Mouse (Mus musculus) gastrocnemius, postnatal 36 days (tissue): ENCODE measurements around the gene Tmem108. TPM values are rescaled to one million over a fixed set of nuclear protein-coding genes. Genes with fewer than 3 reads are reported as not detected.

Experiments used
- DNase-seq, 2 experiments: peaks; one replicate each; pipeline ENCODE4 v3.0.0; 2022
- intact Hi-C: fragments of 180-260 bp; cut with DNase I; formaldehyde crosslinking; loops from one replicate; pipeline ENCODE4 v1.15.1; 2025
- total RNA-seq, 2 experiments: library from RNA; stranded (reverse); gene quantifications; 2 replicates each; pipeline ENCODE4 v1.2.3; 2021

Tmem108 gene
- total RNA-seq, 2 experiments from 2014 or later: not detected

DNA sequence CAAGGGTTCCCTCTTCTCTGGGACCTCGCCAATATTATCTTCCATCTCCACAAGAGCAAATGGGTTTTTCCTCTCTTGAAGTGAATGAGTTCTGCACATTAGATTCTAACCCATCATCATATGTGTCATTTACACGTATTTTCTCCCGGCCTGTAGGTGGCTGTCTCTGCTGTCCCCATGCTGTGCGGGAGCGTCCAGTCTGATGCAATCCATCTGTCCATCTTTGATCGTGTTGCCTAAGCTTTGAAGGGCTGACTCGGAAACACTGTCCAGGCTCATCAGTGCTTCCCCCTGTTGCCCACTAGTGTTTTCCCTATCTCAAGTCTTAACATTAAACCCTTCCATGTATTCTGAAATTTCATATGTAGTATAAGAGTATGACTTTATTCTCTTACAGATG is 36.1 kb downstream of the Tmem108 start:
- intact Hi-C loops: no loop called here

GRCm38 (mm10) chr9:103721486-103721885 is 40.2 kb downstream of the Tmem108 start:
- no peak for DNase-seq
- intact Hi-C loops: no loop called here

More for the DNA sequence above, 36.1 kb downstream of the Tmem108 start:
- DNase-seq: no peak

GRCm38 (mm10) chr9:103721081-103721480 is 40.6 kb downstream of the Tmem108 start:
- intact Hi-C loops: no loop called here
- no peak for DNase-seq

GRCm38 (mm10) chr9:103720021-103720420 is 41.6 kb downstream of the Tmem108 start:
- intact Hi-C loops: no loop called here
- DNase-seq: no peak

- DNase-seq: no peak
- intact Hi-C loops: no loop called here
These were observed 45.6 kb downstream of the Tmem108 start for GRCm38 (mm10) chr9:103716002-103716401.

DNA sequence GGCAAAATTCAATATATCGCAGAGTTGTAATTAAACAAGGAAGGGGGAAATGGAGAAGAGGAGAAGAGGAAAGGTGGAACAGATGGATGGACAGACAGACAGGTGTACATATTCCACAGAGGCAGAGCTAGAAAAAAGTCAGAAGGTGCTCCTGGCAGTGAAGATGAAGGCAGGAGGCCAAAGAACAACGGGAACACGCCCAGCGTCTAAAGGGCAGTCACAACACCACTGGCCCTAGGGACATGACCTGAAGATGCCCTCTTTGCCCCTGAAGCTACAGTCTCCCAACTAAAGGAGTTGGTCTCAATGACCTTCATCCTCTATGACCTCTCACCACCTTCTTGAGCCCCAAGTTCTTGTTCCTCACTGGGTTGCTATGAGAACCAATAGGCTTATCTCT is 46.3 kb downstream of the Tmem108 start:
- DNase-seq: no peak
- intact Hi-C loops: no loop called here

DNA sequence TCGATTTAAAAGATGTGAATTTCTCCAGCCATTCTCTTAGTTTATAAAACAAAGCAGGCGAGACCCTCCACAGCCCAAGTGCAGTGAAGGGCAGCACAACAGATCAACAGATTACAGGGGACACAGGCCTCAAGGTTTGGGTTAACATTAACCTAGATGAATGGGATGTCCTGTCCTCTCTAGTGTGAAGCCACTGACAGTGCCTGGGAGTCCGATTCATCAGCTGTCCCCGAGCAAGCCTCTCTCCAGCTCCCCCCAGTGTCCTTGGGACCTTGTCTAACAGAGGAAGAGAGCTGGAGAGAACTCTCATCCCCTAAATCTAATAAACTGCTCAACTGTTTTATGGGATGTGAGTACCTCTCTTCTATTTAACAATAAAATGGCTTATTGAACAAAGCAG is 48.4 kb downstream of the Tmem108 start:
- DNase-seq: no peak
- intact Hi-C loops: no loop called here

GRCm38 (mm10) chr9:103712711-103713110 is 48.9 kb downstream of the Tmem108 start:
- DNase-seq: no peak
- intact Hi-C loops: no loop called here

DNA sequence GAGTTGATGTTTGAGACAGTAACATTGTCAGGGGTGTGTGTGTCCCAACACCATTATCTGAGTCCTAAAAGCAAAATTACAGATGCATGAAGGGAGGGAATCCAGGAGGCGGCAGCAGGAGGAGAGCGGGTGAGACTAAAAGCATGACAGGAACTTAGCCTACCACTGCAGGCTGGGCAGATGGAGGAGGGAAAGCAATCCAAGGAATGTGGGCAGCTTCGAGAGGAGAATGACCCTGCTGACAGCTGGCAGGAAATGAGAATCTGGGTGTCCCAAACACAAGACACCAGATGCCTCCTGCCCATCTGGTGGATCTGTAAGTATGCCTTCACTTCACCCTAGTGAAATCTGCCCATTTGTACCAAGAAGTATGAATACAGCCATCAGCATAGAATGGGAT is 51.9 kb downstream of the Tmem108 start:
- DNase-seq: no peak
- intact Hi-C loops: no loop called here

DNA sequence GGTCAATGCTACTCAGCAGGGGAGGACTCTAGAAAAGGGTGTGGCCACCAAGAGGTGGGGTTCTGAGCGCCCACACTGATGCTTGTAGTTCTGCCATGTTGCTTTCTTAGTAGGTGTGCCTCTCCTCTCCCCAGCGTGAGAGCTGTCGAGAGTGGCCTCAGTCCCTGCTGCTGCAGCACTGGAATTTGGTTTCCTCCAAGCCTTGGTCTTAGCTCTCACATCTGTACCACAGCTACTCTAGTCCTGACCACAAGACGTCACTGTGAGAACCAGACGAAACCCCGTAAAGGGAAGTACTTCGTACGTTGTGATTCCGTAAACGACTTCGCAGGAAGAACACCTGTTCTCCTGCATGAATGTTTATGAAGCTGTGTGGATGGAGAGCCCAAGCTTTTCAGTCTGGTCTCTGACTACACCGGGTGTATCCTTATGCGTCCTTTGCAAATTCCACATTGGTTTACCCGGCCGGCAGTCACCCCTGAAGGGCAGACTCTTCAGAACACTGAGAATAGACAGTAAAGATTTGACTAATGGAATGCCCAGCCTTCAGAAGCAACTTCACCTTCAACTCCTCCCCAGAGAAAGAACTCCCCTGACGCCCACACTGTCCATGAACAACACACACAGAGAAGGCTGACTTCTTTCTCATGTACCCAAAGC is 53.0 kb downstream of the Tmem108 start:
- intact Hi-C loops: no loop called here
- DNase-seq: no peak

DNA sequence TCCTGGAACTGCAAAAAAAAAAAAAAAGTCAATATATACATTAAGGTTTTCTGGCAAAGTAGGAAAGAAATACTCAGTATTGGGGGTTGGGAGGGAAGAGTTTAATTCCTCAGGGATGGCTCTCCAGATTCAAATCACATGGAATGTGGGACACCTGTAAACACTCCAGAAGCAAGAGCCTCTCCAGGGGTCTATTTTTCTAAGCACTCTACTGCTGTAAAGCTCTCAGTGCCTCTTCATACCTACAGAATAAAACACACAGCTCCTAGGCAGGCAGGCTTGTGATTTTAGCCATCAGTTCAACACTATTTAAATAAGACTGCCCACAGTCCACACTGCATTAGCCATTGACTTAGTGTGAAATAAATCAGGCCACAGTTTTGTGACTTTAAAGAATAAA is 53.8 kb downstream of the Tmem108 start:
- intact Hi-C loops: no loop called here
- no peak for DNase-seq

GRCm38 (mm10) chr9:103707000-103707790 is 54.4 kb downstream of the Tmem108 start:
- intact Hi-C loops: no loop called here
- no peak for DNase-seq

- no peak for DNase-seq
- intact Hi-C loops: no loop called here
These were observed 55.9 kb downstream of the Tmem108 start for GRCm38 (mm10) chr9:103705717-103706116.

DNA sequence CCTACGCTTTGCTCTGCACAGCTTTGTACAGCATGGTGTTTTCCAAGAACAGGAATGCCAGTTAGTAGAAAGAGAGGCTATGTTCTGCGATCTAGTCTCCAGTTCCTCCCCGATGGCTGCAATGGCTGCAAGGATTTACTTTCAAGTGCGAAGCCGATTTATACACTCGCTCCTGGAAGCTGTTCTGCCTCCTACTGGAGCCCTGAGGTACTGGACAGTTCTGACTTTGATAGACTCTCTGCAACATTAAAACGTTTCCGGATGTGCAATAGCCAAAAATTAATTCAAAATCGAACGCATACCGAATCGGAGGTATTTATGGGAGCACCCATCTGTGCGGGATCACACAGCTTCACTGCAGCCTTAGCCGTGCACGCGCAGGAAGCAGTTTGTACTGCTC is 58.6 kb downstream of the Tmem108 start:
- intact Hi-C loops: no loop called here
- DNase-seq: no peak

DNA sequence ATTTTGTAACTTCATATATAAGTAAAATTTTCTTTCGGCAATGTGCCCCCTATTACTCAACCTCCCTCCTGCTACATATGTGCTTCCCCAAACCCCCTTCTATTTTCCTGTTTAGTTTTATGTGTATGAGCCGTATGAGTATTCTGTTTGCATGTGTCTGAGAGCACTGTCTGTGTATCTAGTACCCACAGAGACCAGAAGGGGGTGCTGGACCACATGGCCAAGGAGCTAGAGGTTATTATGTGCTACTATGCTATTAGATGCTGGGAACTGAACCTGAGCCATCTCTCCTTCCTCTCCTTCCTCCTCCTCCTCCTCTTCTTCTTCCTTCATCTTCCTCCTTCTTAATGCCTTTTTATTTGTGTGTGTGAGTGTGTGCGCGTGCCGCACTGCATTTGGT is 59.2 kb downstream of the Tmem108 start:
- DNase-seq: no peak
- intact Hi-C loops: no loop called here

- intact Hi-C loops: no loop called here
- no peak for DNase-seq
These were observed 60.2 kb downstream of the Tmem108 start for GRCm38 (mm10) chr9:103701448-103701847.

DNA sequence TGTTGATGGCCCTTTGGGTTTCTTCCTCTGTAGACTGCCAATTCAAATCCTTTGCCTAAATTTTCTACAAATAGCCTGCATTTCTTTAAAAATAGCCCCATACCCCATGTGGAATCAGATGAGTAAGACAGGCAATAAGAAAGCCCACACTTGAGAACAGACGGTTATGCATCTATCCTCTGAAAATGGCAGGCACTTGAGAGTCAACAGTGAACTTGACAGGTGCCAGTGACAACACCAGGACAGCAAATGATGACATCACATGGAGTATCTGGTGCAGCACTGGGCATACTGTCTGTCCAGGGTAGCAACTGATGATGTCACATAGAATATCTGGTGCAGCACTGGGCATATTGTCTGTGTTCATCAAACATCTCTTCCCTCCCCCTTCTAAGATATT is 61.4 kb downstream of the Tmem108 start:
- no peak for DNase-seq
- intact Hi-C loops: no loop called here

DNA sequence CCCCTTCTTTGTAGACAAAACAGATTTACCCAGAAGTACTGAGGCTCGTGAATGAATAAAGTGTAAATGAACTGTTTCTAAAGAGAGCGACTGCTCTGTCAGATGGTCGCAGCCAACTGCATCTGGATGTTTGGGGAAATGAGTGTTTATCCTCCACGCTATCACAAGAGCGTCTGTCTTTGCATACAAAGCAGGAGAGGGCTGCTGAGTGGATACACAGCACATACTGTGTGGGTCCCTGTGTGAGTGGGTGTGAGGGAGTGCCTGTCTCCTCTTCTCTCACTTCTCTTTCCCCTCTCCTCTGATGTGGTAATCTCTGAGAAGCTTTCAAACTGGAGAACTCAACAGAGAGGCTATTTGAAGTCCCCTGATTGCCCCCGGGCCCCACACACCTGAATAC is 64.7 kb downstream of the Tmem108 start:
- intact Hi-C loops: no loop called here

DNA sequence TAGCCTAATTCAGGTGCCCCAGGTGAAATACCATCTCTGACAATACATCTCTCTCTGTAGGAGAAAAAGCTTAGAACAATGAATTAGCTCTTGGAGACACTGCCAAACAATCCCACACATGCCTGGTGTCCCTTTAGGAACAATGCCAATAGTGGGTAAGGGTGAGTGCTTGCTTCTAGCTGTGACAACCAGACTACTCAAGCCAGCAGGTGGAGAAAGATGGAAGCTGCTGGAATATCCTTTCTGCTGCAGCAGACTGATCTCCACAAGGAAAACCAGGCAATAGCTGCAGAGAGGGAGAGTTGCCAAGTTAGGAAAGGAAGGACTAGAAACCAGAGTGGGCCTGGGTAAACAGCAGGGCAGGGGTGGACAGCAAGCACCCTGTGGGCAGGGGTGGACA is 67.8 kb downstream of the Tmem108 start:
- intact Hi-C loops: no loop called here
- no peak for DNase-seq

More for the DNA sequence above, 64.7 kb downstream of the Tmem108 start:
- DNase-seq: no peak

DNA sequence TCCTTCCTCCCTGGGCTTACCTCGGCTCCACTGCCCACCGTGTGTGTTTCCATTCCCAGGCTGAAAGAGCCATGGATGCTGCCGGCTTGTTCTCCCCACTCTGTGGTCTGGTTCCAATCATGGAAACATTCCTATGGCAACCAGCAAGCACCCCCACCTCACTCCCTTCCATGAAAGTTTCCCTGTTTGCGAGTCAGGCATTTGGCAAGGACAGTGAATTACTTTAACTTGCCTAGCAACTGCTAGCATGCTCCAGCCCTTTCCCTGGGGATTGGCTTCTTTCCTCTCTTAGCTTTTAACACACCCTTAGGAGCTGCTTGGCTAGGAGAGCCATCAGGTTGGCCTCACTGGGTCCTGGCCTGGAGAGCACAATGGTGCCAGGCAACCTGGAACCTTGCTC is 68.9 kb downstream of the Tmem108 start:
- intact Hi-C loops: no loop called here
- DNase-seq: no peak

DNA sequence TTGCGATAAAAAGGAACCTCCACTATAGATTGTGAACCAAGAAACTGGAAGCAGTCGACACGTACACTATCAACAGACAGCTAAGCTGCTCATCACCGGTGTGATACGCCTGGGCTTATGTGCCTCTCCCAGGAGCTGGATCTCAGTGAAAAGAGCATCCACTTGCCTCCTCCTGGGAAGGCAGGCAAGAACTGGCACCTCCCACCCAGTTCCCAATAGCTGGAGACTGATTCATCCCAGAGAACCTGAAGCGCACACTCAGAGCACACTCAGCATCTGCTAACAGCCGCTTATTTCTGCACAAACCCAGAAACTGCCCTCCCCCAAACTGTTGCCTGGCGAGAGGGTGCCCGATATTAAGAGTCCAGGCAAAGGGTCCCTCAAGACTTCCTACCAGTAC is 69.8 kb downstream of the Tmem108 start:
- intact Hi-C loops: no loop called here
- DNase-seq: no peak

- intact Hi-C loops: no loop called here
- no peak for DNase-seq
These were observed 71.2 kb downstream of the Tmem108 start for GRCm38 (mm10) chr9:103690446-103690845.
